Mouse (Mus musculus): ENCODE measurements around the gene Chd1.
"Not testable (repeated sequence)": the region's sequence is repeated elsewhere in the genome, so short reads cannot be mapped to it uniquely, and the experiment has no call there.

Chd1 gene

GRCm38 (mm10) chr17:15737346-15737917 is 32.7 kb downstream of the Chd1 start:
- DNase-seq = no peak

- DNase-seq = no peak
Observed at GRCm38 (mm10) chr17:15741836-15742235, 37.1 kb downstream of the Chd1 start.

GRCm38 (mm10) chr17:15742953-15743352 is 38.2 kb downstream of the Chd1 start:
- DNase-seq = no peak

GRCm38 (mm10) chr17:15743379-15743778 is 38.6 kb downstream of the Chd1 start:
- no peak for DNase-seq

- no peak for DNase-seq
Observed at GRCm38 (mm10) chr17:15746696-15747095, 41.9 kb downstream of the Chd1 start.

GRCm38 (mm10) chr17:15748022-15748421 is 43.3 kb downstream of the Chd1 start:
- DNase-seq = no peak

- not testable (repeated sequence) for DNase-seq
Observed at GRCm38 (mm10) chr17:15751264-15751663, 46.5 kb downstream of the Chd1 start.

- DNase-seq = no peak
Observed at GRCm38 (mm10) chr17:15761191-15761590, 56.4 kb downstream of the Chd1 start.

- no peak for DNase-seq
Observed at GRCm38 (mm10) chr17:15769081-15769724, 64.4 kb downstream of the Chd1 start.

- DNase-seq = no peak
Observed at GRCm38 (mm10) chr17:15773956-15774355, 69.2 kb downstream of the Chd1 start.

GRCm38 (mm10) chr17:15774565-15775215 is 69.9 kb downstream of the Chd1 start:
- no peak for DNase-seq

- no peak for DNase-seq
Observed at GRCm38 (mm10) chr17:15776349-15776748, 71.6 kb downstream of the Chd1 start.

- peak; percentile 38 for DNase-seq
Observed at GRCm38 (mm10) chr17:15777979-15778378, 73.2 kb downstream of the Chd1 start.

GRCm38 (mm10) chr17:15787036-15787435 is 82.3 kb downstream of the Chd1 start:
- peak; percentile 24 for DNase-seq

- DNase-seq = no peak
Observed at GRCm38 (mm10) chr17:15790716-15791115, 85.9 kb downstream of the Chd1 start.

- DNase-seq = no peak
Observed at GRCm38 (mm10) chr17:15799195-15799793, 94.5 kb downstream of the Chd1 start.

- DNase-seq = no peak
Observed at GRCm38 (mm10) chr17:15804008-15804812, 99.4 kb downstream of the Chd1 start.

GRCm38 (mm10) chr17:15807295-15807984 is 102.7 kb downstream of the Chd1 start:
- DNase-seq = no peak

GRCm38 (mm10) chr17:15808015-15808414 is 103.2 kb downstream of the Chd1 start:
- DNase-seq = no peak

GRCm38 (mm10) chr17:15808468-15809374 is 104.0 kb downstream of the Chd1 start:
- DNase-seq = no peak

- no peak for DNase-seq
Observed at GRCm38 (mm10) chr17:15809949-15810348, 105.2 kb downstream of the Chd1 start.
